Mouse (Mus musculus): ENCODE measurements at regions not wholly inside any gene's neighbourhood (a gene's known extent, or its start where the extent isn't known, plus 50 kb on each side); places are given as distances from the start of the nearest gene placed in this dataset.
"Not testable (repeated sequence)": the region's sequence is repeated elsewhere in the genome, so short reads cannot be mapped to it uniquely, and the experiment has no call there.

DNA sequence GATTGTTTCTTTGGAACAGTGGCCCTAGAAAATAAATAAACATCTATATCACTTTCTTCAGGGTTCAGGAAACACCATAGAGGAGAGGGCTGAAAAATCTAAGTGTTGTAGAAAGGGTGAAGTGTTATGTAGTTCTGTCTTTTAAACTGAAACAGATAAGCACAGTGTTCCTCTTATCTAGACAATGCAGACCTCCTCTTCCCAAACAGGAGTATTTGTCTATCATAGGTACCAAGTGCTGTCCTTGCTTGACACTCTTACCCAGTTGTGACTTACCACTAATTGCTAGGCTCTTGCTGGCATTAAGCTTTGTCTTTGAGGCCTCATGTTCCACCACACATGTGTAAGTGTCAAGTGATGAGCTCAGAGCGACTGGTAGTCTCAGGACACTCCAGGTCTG, 75.3 kb upstream of the Adam6b start:
- Histone ChIP-seq H3K4me1 (no peaks in the 10 kb centered on the region), H3K27me3 (no peaks in the 10 kb centered on the region), H3K27ac (no peak overlapping the region), H3K9me3 (replicated peaks) (peaks cover 6% of the 10 kb centered on the region; the same call in 1 of the 2 replicates), H3K9ac (no peak overlapping the region), H3K36me3 (no peaks in the 10 kb centered on the region), H3K4me3 (no peak overlapping the region), H3K4me2 (replicated peaks) (no peak overlapping the region)
- WGBS, result 58% methylated on average over 1 of the region's 1 CpGs
- no peak for ATAC-seq (ENCODE audit: low FRiP score)

DNA sequence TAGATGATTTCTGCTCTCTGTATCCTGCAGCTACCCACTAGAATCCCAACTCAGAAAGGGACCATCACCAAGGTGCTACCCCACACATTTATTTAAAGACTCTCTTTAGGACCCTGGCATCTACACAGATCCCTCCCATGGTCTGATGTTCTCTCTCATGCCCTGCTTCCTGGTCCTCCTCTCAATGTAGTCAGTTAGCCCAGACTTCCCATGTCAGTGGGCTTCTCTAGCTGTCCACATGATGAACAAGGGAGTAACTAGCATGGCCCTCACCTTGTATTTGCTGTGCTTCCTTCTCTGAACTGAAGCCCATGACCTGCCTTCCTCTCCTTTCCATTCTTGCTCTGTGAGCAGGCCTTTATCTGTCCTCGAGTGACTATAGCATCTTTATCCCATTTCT, 71.8 kb upstream of the Adam6b start:
- no peaks in the 10 kb centered on the region for H3K36me3 ChIP-seq
- no peak for ATAC-seq (ENCODE audit: low FRiP score)
- no peak overlapping the region for H3K4me2 ChIP-seq (replicated peaks)
- H3K27me3 ChIP-seq, result no peaks in the 10 kb centered on the region
- H3K4me3 ChIP-seq, result no peak overlapping the region
- H3K9me3 ChIP-seq (replicated peaks), result peaks cover 6% of the 10 kb centered on the region; the same call in 1 of the 2 replicates
- no peaks in the 10 kb centered on the region for H3K4me1 ChIP-seq
- H3K27ac ChIP-seq, result no peak overlapping the region
- 73% methylated on average over 1 of the region's 1 CpGs for WGBS
- no peak overlapping the region for H3K9ac ChIP-seq

DNA sequence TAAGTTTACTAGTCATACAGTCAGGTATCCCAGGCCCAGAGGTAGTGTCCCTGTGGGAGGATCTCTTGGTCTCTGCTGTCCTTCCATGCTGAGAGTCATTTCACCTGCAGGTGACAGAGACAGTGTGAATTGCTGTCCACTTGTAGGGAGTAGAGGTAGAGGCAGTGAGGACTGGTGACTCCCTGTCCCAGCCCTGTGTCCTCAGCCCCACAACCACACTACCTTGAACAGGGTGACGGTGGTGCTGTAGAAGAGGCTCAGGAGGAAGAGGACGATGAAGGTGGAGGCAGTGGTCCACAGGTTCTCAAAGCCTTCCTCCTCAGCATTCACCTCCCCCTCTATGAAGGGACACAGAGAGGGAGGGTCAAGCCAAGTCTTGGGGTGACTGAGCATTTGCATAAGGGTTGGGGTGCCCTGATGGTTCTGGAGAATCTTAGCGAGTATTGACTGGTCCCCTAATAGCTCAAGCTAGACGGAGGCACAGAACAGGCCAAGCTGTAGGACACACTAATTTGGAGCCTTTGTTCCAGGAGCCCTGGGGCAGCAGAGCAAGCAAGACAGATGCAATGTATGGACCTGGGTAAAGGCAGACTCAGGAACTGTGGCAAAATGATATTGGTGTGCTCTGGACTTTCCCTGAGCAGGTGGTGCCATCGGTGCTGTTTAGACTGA, 70.4 kb upstream of the Adam6b start:
- Histone ChIP-seq H3K4me3 (no peak overlapping the region), H3K36me3 (no peaks in the 10 kb centered on the region), H3K27ac (no peak overlapping the region), H3K9ac (no peak overlapping the region), H3K4me2 (replicated peaks) (no peak overlapping the region), H3K27me3 (no peaks in the 10 kb centered on the region), H3K4me1 (no peaks in the 10 kb centered on the region), H3K9me3 (replicated peaks) (0 out of 2 replicates have a peak, but pooled peaks cover 3% of the 10 kb centered on the region)
- no peak for ATAC-seq (ENCODE audit: low FRiP score)
- WGBS, result 86% methylated on average over 5 of the region's 5 CpGs

DNA sequence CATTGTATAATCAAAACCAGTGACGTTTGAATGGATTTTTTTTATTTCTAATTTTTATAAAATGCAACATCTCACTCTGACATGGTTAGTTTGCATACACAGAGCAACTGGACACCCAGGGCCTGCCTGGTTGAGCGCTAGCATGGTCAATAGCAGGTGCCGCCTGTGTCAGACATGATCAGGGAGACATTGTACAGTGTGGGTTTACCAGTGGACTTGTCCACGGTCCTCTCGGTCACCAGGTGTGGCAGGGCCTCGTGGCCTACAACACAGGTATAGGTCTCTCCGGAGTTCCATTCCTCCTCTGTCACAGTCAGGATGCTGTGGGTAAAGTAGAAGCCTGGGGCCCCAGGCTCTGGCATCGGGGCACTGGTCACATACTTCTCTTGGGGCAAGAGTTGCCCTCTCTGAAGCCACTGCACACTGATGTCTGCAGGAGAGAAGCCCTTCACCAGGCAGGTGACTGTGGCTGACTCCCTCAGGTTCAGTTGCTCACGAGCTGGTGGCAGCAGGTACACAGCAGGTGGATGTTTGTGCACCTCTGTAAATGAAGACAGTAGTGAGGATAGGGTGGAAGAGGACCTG, 68.5 kb upstream of the Adam6b start:
- 87% methylated on average over 9 of the region's 9 CpGs for WGBS
- no peak for ATAC-seq (ENCODE audit: low FRiP score)
- Histone ChIP-seq H3K9me3 (replicated peaks) (no peaks in the 10 kb centered on the region), H3K36me3 (no peaks in the 10 kb centered on the region), H3K27me3 (no peaks in the 10 kb centered on the region), H3K27ac (no peak overlapping the region), H3K4me3 (no peak overlapping the region), H3K4me2 (replicated peaks) (no peak overlapping the region), H3K9ac (no peak overlapping the region), H3K4me1 (no peaks in the 10 kb centered on the region)

DNA sequence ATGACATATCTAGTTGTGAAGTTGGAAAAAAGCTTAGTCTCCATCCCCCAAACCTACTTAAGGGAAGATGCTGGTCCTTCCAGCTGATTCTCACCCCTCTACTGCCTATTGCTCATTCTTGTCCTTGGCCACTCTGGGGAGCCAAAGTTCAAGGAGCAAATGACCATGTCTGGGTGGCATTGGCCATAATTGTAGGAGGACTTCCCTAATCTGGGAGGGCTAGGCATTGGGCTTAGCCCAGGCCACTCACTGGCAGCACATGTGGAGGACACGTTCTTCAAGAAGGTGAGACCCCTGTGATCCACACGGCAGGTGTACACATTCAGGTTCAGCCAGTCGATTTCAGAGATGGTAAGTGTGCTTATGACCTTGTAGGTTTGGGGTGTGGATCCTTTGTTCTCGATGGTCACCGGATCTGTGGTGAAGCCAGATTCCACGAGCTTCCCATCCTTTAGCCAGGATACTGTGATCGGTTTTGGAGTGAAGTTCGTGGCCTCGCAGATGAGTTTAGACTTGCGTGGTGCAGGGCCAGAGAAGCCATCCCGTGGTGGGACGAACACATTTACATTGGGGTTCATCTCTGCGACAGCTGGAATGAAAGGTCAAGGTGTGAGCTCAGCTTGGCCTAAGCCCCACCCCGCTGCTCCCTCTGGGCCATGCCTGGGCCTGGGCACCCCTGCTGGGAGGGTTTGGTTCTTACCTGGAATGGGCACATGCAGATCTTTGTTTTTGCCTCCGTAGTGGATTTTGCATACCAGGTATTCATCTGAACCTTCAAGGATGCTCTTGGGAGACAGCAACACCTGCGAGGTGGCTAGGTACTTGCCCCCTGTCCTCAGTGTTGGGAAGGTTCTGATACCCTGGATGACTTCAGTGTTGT, 67.4 kb upstream of the Adam6b start:
- H3K9me3 ChIP-seq (replicated peaks), result no peaks in the 10 kb centered on the region
- H3K36me3 ChIP-seq, result no peaks in the 10 kb centered on the region
- WGBS, result 87% methylated on average over 16 of the region's 16 CpGs

DNA sequence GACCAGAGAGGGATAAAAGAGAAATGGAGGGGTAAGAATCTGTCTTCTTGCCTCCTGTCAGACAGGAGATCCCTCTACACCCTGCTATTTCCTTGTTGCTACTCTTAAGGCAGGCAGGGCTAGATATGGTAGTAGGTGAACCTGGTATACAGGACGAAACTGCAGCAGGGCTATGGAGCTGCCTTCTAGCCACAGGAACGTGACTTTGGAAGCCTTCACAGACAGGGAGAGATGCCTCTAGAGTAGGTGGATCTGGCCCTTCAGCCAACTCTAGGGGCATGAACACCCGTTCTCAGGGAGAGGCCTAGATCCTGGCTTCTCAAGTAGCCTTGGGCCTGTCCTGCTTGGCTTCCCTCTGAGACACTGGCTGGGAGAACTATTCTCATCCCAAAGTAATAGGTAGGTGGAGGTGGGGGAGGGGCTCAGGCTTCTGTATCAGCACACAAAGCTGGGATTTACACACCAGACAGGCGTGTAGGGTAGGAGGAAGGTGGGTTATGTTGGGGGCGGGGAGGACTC, 66.5 kb upstream of the Adam6b start:
- Histone ChIP-seq H3K4me3 (no peak overlapping the region), H3K27me3 (no peaks in the 10 kb centered on the region), H3K36me3 (no peaks in the 10 kb centered on the region), H3K9ac (no peak overlapping the region), H3K4me2 (replicated peaks) (no peak overlapping the region), H3K9me3 (replicated peaks) (no peaks in the 10 kb centered on the region), H3K27ac (no peak overlapping the region), H3K4me1 (no peaks in the 10 kb centered on the region)
- WGBS, result 78% methylated on average over 5 of the region's 5 CpGs
- ATAC-seq (ENCODE audit: low FRiP score), result no peak

More for the DNA sequence above, 67.4 kb upstream of the Adam6b start:
- Histone ChIP-seq H3K27me3 (no peaks in the 10 kb centered on the region), H3K4me2 (replicated peaks) (no peak overlapping the region), H3K9ac (no peak overlapping the region), H3K27ac (no peak overlapping the region), H3K4me3 (no peak overlapping the region), H3K4me1 (no peaks in the 10 kb centered on the region)
- no peak for ATAC-seq (ENCODE audit: low FRiP score)

DNA sequence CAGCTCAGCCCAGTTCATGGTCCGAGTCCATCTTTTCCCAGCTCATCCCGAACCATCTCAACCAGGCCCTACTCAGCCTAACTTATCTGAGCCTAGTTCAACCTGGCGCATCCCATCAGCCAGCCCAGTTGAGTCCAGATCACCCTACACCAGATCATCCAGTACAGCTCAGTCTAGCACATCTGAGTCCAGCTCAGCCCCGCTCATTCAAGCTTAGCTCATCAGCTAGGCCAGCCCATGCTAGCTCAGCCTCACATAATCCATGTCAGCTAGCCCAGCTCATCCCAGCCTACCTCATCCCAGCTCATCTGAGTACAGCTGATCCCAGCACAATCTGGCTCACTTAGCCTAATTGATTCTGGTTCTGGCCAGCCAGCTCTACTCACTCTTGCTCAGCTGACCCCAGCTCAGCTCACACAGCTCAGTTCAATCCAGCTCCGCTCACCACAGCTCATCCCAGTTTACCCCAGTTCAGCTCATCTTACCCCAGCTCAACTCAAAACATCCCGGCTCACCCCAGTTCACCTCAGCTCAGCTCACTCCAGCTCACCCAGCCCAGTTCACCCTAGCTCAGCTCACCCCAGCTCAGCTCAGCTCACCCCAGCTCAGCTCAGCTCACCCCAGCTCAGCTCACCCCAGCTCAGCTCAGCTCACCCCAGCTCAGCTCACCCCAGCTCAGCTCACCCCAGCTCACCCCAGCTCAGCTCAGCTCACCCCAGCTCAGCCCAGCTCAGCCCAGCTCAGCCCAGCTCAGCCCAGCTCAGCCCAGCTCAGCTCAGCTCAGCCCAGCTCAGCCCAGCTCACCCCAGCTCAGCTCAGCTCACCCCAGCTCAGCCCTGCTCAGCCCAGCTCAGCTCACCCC, 65.3 kb upstream of the Adam6b start:
- no peak overlapping the region for H3K4me2 ChIP-seq (replicated peaks)
- 90% methylated on average over 6 of the region's 6 CpGs for WGBS
- H3K27ac ChIP-seq, result no peak overlapping the region
- no peak for ATAC-seq (ENCODE audit: low FRiP score)
- H3K27me3 ChIP-seq, result no peaks in the 10 kb centered on the region
- no peak overlapping the region for H3K4me3 ChIP-seq
- H3K9ac ChIP-seq, result no peak overlapping the region
- no peaks in the 10 kb centered on the region for H3K4me1 ChIP-seq
- H3K36me3 ChIP-seq, result no peaks in the 10 kb centered on the region
- H3K9me3 ChIP-seq (replicated peaks), result no peaks in the 10 kb centered on the region

DNA sequence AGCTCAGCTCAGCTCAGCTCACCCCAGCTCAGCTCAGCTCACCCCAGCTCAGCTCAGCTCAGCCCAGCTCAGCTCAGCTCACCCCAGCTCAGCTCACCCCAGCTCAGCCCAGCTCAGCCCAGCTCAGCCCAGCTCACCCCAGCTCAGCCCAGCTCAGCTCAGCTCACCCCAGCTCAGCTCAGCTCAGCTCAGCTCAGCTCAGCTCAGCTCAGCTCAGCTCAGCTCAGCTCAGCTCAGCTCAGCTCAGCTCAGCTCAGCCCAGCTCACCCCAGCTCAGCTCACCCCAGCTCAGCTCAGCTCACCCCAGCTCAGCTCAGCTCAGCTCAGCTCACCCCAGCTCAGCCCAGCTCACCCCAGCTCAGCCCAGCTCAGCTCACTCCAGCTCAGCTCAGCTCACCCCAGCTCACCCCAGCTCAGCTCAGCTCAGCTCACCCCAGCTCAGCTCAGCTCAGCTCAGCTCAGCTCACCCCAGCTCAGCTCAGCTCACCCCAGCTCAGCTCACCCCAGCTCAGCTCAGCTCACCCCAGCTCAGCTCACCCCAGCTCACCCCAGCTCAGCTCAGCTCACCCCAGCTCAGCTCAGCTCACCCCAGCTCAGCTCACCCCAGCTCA, 64.6 kb upstream of the Adam6b start:
- not testable (repeated sequence) for H3K36me3 ChIP-seq; H3K4me3 ChIP-seq; H3K27ac ChIP-seq; ATAC-seq (ENCODE audit: low FRiP score); H3K4me1 ChIP-seq; H3K9me3 ChIP-seq (replicated peaks); H3K27me3 ChIP-seq; H3K4me2 ChIP-seq (replicated peaks); H3K9ac ChIP-seq

DNA sequence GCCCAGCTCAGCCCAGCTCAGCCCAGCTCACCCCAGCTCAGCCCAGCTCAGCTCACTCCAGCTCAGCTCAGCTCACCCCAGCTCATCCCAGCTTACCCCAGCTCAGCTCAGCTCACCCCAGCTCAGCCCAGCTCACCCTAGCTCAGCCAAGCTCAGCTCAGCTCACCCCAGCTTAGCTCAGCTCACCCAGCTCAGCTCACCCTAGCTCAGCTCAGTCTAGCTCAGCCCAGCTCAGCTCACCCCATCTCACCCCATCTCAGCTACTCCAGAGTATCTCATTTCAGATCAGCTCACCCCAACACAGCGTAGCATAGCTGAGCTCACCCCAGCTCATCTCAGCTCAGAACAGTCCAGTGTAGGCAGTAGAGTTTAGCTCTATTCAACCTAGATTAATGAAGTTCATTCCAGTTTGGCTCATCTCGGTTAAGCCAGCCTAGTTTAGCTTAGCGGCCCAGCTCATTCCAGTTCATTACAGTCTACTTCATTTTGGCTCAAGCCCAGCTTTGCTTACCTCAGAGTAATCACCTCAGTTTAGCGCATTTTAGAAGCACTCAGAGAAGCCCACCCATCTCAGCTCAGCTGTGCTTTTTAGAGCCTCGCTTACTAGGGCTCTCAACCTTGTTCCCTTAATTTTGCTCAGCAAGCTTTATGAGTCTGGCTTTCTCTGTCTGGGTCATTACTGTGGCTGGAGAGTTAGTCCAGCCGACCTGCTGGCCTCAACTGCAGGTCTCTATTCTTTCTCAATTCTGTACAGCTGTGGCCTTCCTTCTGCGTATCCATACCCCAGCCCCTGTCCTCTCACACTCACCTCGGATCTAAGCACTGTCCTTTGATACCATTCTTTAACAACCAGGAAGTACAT, 63.9 kb upstream of the Adam6b start:
- no peak overlapping the region for H3K4me3 ChIP-seq
- H3K36me3 ChIP-seq, result no peaks in the 10 kb centered on the region
- H3K9me3 ChIP-seq (replicated peaks), result no peaks in the 10 kb centered on the region; the same call in 1 of the 2 replicates
- no peak overlapping the region for H3K4me2 ChIP-seq (replicated peaks)
- no peak for ATAC-seq (ENCODE audit: low FRiP score)
- H3K9ac ChIP-seq, result no peak overlapping the region
- WGBS, result 85% methylated on average over 8 of the region's 8 CpGs
- no peaks in the 10 kb centered on the region for H3K4me1 ChIP-seq
- no peak overlapping the region for H3K27ac ChIP-seq
- H3K27me3 ChIP-seq, result no peaks in the 10 kb centered on the region

DNA sequence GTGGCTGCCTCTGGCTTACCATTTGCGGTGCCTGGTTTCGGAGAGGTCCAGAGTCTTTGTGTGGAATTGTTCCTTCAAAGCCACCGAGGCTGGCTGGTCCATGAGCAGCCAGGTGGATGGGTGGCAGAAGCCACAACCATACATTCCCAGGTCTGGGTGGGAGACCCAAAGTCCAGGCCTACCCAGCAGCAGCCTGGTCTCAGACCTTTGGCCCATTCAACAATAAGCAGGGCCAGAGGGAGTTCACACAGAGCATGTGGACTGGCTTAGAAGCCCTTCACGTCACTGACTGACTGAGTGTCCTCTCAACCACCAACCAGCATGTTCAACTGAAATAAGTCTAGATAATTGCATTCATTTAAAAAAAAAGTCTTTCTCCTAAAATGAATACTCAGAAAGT, 62.7 kb upstream of the Adam6b start:
- no peak overlapping the region for H3K9ac ChIP-seq
- H3K4me3 ChIP-seq, result no peak overlapping the region
- no peaks in the 10 kb centered on the region for H3K36me3 ChIP-seq
- H3K27ac ChIP-seq, result no peak overlapping the region
- H3K9me3 ChIP-seq (replicated peaks), result no peaks in the 10 kb centered on the region; the same call in 1 of the 2 replicates
- 86% methylated on average over 4 of the region's 4 CpGs for WGBS
- no peaks in the 10 kb centered on the region for H3K4me1 ChIP-seq
- no peak overlapping the region for H3K4me2 ChIP-seq (replicated peaks)
- no peaks in the 10 kb centered on the region for H3K27me3 ChIP-seq
- ATAC-seq (ENCODE audit: low FRiP score), result no peak

DNA sequence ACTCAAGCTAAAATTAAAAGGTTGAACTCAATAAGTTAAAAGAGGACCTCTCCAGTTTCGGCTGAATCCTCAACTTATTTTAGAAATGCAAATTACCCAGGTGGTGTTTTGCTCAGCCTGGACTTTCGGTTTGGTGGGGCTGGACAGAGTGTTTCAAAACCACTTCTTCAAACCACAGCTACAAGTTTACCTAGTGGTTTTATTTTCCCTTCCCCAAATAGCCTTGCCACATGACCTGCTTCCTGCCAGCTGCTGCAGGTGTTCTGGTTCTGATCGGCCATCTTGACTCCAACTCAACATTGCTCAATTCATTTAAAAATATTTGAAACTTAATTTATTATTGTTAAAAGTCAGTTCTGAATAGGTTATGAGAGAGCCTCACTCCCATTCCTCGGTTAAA, 62.0 kb upstream of the Adam6b start:
- no peak overlapping the region for H3K9ac ChIP-seq
- H3K4me1 ChIP-seq, result no peaks in the 10 kb centered on the region
- no peak overlapping the region for H3K4me2 ChIP-seq (replicated peaks)
- WGBS, result 77% methylated on average over 4 of the region's 4 CpGs
- H3K4me3 ChIP-seq, result no peak overlapping the region
- peaks cover 5% of the 10 kb centered on the region; the same call in 1 of the 2 replicates for H3K9me3 ChIP-seq (replicated peaks)
- no peak overlapping the region for H3K27ac ChIP-seq
- no peak for ATAC-seq (ENCODE audit: low FRiP score)
- no peaks in the 10 kb centered on the region for H3K27me3 ChIP-seq
- no peaks in the 10 kb centered on the region for H3K36me3 ChIP-seq

Data from hindbrain, embryonic 12.5 days (tissue).